Mouse (Mus musculus) spleen, adult 2 months (tissue): ENCODE measurements around the gene Mrpl33. TPM values are rescaled to one million over a fixed set of nuclear protein-coding genes. Genes with fewer than 3 reads are reported as not detected.

Source experiments
- DNase-seq, 2 experiments: peaks; one replicate each; pipeline versions ENCODE4 v3.0.0 to v3.0.0-alpha.2; 2012 to 2021; ENCODE audit warnings: low spot score in 2 of 2, low read depth in 1 of 2
- H3K27ac ChIP-seq: fragments of 200-500 bp; 2 replicates; pipeline ENCODE4 v1.5.1; 2012; ENCODE audit warnings: low read length, inconsistent platforms; ENCODE audit not compliant: insufficient read depth
- H3K27me3 ChIP-seq: fragments of 200-500 bp; 2 replicates; pipeline ENCODE4 v1.6.1; 2012; ENCODE audit warnings: mild to moderate bottlenecking, moderate library complexity, low read length, inconsistent platforms; ENCODE audit not compliant: control insufficient read depth, insufficient read depth
- H3K36me3 ChIP-seq: fragments of 200-500 bp; 2 replicates; pipeline ENCODE4 v1.6.1; 2012; ENCODE audit warnings: mild to moderate bottlenecking, low read length, inconsistent platforms; ENCODE audit not compliant: control insufficient read depth, insufficient read depth
- H3K4me1 ChIP-seq: fragments of 200-500 bp; 2 replicates; pipeline ENCODE4 v1.6.1; 2011; ENCODE audit warnings: inconsistent platforms; ENCODE audit not compliant: control insufficient read depth, insufficient read depth, insufficient read length
- H3K4me3 ChIP-seq: fragments of 200-500 bp; 2 replicates; pipeline ENCODE4 v1.5.1; 2011; ENCODE audit warnings: mild to moderate bottlenecking, inconsistent platforms; ENCODE audit not compliant: insufficient read depth, insufficient read length; ENCODE audit errors: extremely low read depth
- CTCF ChIP-seq: fragments of 200-500 bp; IDR thresholded peaks from 2 replicates; pipeline ENCODE4 v1.5.1; 2011; ENCODE audit warnings: mild to moderate bottlenecking, inconsistent platforms; ENCODE audit not compliant: insufficient read depth, insufficient read length, insufficient replicate concordance; ENCODE audit errors: extremely low read depth
- POLR2A ChIP-seq: fragments of 200-500 bp; IDR thresholded peaks from 2 replicates; pipeline ENCODE4 v1.6.1; 2011; ENCODE audit warnings: low read depth, low read length, inconsistent platforms
- WGBS: fragments of 180-500 bp; shearing (Covaris S2); methylation state at CpG from one replicate; pipeline ENCODE4 v1.1.7; 2018; 5-methylcytosine and 5-hydroxymethylcytosine counted together
- polyA plus RNA-seq: library from polyadenylated mRNA; depleted of rRNA; stranded (reverse); fragments of >200 nt; gene quantifications from 2 replicates; pipeline ENCODE4 v1.2.3, GENCODE M21; 2012; rRNA removed

Mrpl33 gene
- polyA plus RNA-seq, 1 experiment: 9.9 TPM

DNA sequence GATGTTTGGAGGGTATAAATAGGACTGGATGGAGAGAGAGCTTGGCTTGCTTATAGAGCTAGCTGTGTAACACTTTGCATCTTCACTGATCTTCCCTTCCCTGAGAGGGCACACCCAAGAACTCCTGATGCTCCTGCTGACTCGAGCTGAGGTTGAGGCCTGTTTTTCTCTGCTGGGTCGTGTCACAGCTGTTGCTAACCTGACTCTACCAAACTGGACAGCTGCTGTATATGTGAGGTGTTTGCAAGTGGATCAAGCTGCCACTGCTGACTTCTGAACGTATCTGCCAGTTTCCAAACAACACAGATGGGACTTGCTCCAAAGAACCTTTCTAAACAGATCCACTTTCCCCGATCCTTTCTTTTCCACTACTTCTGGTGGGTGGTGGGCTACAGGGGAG is 110.1 kb downstream of the Mrpl33 start:
- no peaks in the 10 kb centered on the region for H3K27me3 ChIP-seq
- 94% methylated on average over 4 of the region's 4 CpGs for WGBS
- DNase-seq: no peak
- no peak overlapping the region for H3K4me3 ChIP-seq
- no peak for TF ChIP-seq POLR2A
- TF ChIP-seq CTCF: no peak
- H3K4me1 ChIP-seq: no peaks in the 10 kb centered on the region
- H3K36me3 ChIP-seq: peaks cover 2% of the 10 kb centered on the region
- H3K27ac ChIP-seq: no peak overlapping the region

DNA sequence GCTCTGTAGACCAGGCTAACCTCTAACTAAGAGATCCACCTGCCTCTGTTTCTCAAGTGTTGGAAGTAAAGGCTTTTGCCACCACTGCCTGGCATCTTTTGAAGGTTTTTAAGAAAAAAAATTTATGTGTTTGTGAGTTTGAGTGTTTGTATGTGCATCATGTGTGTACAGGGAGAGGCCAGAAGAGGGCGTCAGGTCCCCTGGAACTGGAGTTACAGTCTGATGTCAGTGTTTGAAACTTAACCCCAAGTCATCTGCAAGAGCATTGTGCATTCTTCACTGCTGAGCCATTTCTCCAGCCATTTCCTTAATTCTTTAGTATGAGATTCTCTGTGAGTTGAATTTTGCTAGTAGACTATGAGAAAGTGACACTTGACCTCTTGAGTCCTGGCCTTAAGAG is 112.7 kb downstream of the Mrpl33 start:
- Histone ChIP-seq H3K36me3 (no peaks in the 10 kb centered on the region), H3K27me3 (no peaks in the 10 kb centered on the region), H3K4me1 (peaks cover 5% of the 10 kb centered on the region; the same call in 1 of the 2 replicates), H3K4me3 (no peak overlapping the region), H3K27ac (no peak overlapping the region)
- WGBS: 81% methylated on average over 1 of the region's 1 CpGs
- no peak for DNase-seq
- TF ChIP-seq CTCF (peak; percentile 15; the same call in 1 of the 2 replicates), POLR2A (no peak)

DNA sequence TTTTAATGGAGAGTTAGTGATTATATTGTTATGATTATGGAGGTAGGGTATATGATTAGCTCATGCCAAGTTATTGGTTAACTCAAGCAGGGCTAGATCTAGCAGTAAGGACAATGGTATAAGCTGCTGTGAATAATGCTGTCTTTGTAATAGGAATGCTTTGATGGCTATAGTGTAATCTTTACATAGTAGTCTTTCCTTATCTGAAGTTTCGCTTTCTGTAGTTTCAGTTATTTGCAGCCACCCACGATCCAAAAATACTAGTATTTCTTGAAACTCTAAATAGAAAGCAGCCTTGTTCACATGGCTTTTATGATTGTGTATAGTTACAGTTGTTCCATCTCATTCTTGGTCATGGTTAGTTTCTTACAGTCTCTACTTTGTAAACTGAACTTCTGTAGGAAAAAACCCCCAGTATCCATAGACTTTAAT is 116.6 kb downstream of the Mrpl33 start:
- Histone ChIP-seq H3K4me1 (peaks cover 5% of the 10 kb centered on the region; the same call in 1 of the 2 replicates), H3K36me3 (no peaks in the 10 kb centered on the region), H3K4me3 (no peak overlapping the region), H3K27ac (no peak overlapping the region), H3K27me3 (no peaks in the 10 kb centered on the region)
- 32% methylated on average over 2 of the region's 2 CpGs for WGBS
- no peak for DNase-seq
- TF ChIP-seq POLR2A (no peak), CTCF (no peak)

DNA sequence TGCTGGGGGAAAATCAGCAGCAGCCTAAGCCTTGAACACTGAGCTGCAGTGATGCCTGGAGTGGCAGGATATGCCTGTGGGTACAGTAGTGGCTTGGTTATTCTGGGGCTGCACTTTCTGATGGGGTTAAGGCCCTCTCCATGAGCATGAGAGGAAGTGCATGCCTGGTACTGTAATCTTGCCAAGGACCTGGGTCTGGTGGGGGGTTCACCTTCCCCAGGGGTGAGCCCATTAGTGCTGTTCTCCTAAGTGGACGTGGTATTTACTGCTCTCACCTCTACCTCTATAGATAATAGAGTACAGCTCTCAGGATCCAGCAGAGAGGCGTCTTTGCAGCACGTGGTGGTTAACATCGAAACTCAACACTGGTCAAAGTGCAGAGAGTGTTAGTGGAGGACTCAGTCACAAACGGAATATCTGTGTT is 117.1 kb downstream of the Mrpl33 start:
- no peaks in the 10 kb centered on the region for H3K36me3 ChIP-seq
- no peak overlapping the region for H3K4me3 ChIP-seq
- no peak for DNase-seq
- no peaks in the 10 kb centered on the region for H3K27me3 ChIP-seq
- no peak overlapping the region for H3K27ac ChIP-seq
- TF ChIP-seq CTCF (no peak), POLR2A (no peak)
- WGBS: 46% methylated on average over 5 of the region's 5 CpGs
- H3K4me1 ChIP-seq: peaks cover 5% of the 10 kb centered on the region; the same call in 1 of the 2 replicates

Other genes starting within 250 kb of the Mrpl33 start
- 9.1 and 9.6 TPM in 2 replicates for gene Zfp512, start 144.5 kb upstream of the Mrpl33 start, polyA plus RNA-seq
- gene 4930548H24Rik, start 111.2 kb upstream of the Mrpl33 start, polyA plus RNA-seq: not detected in 2 replicates
- 9.4 and 11.0 TPM in 2 replicates for gene Gpn1, start 102.2 kb upstream of the Mrpl33 start, polyA plus RNA-seq
- 10.3 and 14.9 TPM in 2 replicates for gene Slc4a1ap, start 69.9 kb upstream of the Mrpl33 start, polyA plus RNA-seq
- 6.1 and 7.0 TPM in 2 replicates for gene Supt7l, start 69.1 kb upstream of the Mrpl33 start, polyA plus RNA-seq
- gene Rbks, start 100.7 kb downstream of the Mrpl33 start, polyA plus RNA-seq: 3.7 and 4.0 TPM in 2 replicates
- 12.2 and 13.7 TPM in 2 replicates for gene Babam2, start 100.7 kb downstream of the Mrpl33 start, polyA plus RNA-seq